Mouse (Mus musculus) lung, adult 2 months (tissue): ENCODE data around the gene Parg.

Source experiments
- CTCF ChIP-seq: fragments of 200-500 bp; IDR thresholded peaks from 2 replicates; pipeline ENCODE4 v1.5.1; 2011; ENCODE audit warnings: mild to moderate bottlenecking, low read length, control low read depth; ENCODE audit not compliant: insufficient read depth
- POLR2A ChIP-seq: fragments of 200-500 bp; IDR thresholded peaks from 2 replicates; pipeline ENCODE4 v1.6.1; 2011; ENCODE audit warnings: low read depth, mild to moderate bottlenecking, control low read depth, low read length, borderline replicate concordance; ENCODE audit errors: extremely low read depth

DNA sequence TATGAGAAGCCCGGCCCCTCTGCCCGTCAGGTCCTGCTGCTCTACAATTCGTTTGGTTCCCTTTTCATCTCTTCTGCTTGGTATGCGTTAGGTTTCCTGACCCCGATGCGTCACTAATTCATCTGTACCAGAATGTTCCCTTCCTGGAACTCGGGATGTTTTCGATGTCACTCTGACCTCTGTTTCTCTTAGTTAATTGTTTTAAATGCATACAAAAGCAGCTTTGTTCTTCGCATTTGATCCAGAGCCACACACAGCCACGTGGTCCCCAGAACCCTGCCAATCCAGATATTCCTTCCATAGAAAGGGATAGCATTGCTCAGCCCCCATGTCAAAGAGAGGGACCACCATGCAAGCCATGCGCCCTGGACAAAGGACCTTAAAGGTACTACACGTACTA, 99.9 kb downstream of the Parg start:
- TF ChIP-seq CTCF (no peak), POLR2A (no peak)
